Mouse (Mus musculus): ENCODE data around the gene Afmid.
"Not testable (repeated sequence)": the region's sequence is repeated elsewhere in the genome, so short reads cannot be mapped to it uniquely, and the experiment has no call there.

Afmid gene

DNA sequence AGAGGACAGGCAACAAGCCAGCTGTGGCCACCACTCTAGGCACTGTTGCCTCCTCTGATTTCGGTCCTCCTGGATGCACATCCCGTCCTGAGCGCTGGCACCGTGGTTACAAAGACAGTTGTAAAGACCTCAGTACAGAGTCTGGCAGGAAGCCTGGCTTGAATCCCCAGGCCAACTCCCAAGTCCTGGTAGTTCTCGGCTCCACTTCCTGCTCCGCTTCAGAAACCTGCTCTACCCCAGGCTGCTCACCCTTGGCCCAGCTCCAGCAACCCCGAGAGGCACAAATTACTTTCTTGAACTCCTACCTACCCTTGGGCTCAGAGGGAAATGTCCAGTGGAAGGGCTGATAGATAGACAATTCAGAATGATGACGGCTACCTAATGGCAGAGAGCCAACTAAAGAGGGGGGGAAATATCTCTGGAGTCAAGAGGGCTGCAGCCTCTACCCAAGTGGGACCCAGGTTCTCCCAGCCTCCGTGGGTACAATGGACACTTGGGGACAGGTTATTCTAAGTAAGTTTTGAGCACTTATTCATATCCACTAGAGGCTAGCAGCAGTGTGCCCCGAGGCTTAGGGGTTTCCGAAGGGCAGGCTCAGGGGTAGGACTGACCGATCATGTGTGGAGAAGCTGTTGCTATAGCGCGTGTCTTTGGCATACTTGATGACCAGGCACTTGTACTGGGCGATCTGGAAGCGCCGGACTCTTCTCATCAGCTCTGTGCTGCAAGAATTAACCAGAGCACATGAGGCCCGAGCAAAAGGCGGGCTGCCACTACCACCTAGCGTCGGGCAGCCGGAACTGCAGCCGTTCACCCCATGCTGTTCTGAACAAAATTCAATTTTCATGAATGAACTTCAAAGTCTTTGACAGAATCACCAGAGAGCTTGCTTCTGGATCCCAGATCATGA is 1.4 kb upstream of the Afmid start:
- peak; percentile 86 for DNase-seq (ENCODE audit: low spot score in 2 of 2)

- DNase-seq (ENCODE audit: low spot score in 2 of 2): no peak
These were observed 440 bp downstream of the Afmid start for GRCm38 (mm10) chr11:117826164-117826563.

GRCm38 (mm10) chr11:117826916-117827315 is 1.2 kb downstream of the Afmid start:
- no peak for DNase-seq (ENCODE audit: low spot score in 2 of 2)

- no peak for DNase-seq (ENCODE audit: low spot score in 2 of 2)
These were observed 1.7 kb downstream of the Afmid start for GRCm38 (mm10) chr11:117827386-117827785.

DNA sequence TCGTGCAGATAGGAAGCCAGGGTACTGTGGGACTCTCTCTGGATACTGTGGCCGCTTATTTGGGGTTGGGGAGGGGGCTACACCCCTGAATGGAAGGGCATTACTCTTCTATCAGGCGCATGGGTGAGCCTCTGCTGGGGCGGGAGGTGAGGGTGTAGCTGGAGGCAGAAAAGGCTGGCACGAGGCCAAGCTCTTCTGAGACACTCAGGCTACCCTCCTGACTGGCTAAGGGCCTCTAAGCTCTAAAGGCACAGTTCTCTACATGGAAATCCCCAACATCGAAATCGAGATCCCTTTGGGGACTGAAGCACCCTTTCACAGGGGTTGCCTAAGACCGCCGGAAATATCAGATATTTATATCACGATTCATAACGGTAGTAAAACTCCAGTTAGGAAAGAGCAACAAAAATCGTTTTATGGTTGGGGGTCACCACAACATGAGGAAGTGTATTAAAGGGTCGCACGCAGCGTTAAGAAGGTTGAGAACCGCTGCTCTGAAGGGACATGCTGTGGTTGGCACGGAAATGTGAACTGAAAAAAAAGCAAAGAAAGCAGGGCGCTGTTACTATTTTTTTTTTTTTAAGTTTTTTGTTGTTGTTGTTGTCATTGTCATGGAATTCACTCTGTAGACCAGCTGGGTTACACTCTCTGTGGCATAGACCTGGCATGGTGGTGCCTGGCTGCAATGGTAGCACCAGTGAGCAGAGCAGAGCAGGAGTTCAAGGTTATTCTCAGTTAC is 2.6 kb downstream of the Afmid start:
- no peak for DNase-seq (ENCODE audit: low spot score in 2 of 2)

DNA sequence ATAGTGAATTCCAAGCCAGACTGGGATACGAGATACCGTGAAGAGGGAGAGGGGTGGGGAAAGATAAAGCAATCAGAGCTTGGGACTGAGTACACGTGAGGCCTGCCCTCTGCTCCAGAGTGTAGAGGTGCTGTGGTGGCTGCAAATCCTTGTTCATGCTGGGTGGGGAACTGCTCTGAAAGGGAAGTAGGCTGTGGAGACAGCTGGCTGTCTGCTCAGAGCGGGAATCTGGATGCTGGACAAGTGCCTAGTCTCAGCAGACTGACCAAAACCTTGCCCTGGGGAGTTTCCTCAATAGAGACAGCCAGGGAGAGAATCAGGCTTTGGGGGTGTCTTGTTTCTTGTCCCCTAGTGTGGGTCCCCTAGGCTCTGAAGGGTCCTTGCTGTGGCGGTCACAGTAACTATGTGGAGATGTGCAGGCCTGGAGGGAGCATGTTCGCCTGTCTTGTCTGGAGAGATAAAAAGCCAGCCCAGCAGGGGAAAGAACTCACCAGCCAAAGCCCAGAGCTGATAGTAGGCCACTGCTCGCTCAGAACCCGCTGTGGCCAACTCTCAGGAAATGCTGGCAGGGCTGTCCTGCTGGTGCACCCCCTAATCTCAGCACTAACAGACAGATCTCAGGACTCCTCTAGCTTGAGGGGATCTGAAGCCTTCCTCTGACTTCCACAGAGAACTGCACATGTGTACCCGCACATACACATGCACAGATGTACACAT is 3.3 kb downstream of the Afmid start:
- DNase-seq (ENCODE audit: low spot score in 2 of 2): no peak

GRCm38 (mm10) chr11:117829671-117830215 is 4.0 kb downstream of the Afmid start:
- DNase-seq (ENCODE audit: low spot score in 2 of 2): no peak

DNA sequence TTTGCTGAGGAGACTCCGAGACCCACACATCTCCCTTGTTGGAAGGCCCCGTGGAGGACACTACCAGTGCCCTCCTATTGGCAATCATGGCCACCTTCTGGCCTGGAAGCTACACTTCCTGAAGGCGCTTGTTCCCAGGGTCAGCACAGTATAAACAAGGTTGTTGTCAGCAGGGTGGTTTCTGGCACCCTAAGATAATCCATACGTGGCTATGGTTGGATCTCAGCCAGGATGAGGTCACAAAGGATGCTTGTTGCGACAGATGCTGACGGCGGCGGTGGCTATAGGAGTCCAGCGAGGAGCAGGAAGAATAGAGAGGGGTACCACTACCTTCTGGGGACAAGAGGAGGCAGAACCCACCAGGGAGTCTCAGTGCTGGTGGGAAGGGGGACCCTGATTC is 4.7 kb downstream of the Afmid start:
- no peak for DNase-seq (ENCODE audit: low spot score in 2 of 2)

DNA sequence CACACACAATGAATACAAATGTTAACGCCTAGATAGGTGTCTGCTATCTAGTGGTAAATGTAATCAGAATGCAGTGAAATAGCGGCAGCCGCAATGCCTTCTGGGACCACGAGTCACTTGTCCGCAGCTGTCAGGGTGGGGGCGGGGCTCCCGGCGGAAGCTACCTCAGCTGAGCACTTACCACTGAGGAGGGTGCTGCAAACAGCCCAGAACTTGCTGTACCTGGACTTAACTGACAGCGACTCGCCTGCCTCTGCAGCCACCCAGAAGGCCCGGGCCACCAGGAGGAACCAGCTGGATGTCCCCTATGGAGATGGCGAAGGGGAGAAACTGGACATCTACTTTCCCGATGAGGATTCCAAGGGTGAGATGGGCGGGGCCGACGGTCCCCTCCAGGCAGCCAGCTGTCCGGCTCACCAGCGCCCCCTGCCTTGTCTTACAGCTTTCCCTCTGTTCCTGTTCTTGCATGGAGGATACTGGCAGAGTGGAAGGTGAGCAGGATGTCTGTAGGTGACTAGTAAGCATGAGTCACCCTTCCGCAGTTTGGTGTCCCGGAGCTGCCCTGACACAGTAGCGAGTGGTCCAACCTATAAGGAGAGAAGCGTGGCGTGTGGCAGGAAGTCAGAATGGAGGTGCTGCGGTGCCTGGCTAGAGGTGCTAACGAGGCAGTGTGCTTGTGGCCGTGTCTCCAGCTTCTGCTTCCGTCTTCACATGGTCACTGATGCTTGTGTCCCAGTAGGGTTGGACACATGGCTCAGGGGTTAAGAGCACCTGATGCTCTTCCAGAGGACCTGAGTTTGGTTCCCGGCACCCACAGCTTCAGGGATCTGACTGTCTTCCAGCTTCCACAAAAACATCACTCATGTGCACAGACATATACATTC is 6.6 kb downstream of the Afmid start:
- peak; percentile 71 to 80 for DNase-seq (ENCODE audit: low spot score in 2 of 2)

GRCm38 (mm10) chr11:117833509-117833908 is 7.8 kb downstream of the Afmid start:
- not testable (repeated sequence) for DNase-seq (ENCODE audit: low spot score in 2 of 2)

GRCm38 (mm10) chr11:117834086-117834485 is 8.4 kb downstream of the Afmid start:
- no peak for DNase-seq (ENCODE audit: low spot score in 2 of 2)

GRCm38 (mm10) chr11:117836306-117836705 is 10.6 kb downstream of the Afmid start:
- peak; percentile 65 to 73 for DNase-seq (ENCODE audit: low spot score in 2 of 2)

DNA sequence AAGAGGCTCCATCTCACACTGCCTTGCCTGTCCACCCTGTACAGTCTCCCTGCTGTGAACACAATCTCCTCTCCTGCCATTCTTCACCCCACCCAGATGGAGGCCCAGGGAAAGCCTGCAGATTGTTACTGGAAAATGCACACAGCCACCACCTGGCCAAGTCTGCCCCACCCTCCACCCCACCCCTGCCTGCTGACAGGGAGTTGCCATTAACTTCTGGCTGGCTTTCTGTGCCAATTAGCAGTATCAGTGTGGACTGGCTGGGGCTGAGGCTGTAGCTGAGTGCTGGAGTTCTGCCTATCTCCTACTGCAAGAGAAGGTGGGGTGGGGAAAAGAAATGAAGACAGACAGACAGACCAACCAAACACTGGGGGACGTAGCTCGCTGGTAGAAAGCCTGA is 12.8 kb downstream of the Afmid start:
- DNase-seq (ENCODE audit: low spot score in 2 of 2): no peak

- DNase-seq (ENCODE audit: low spot score in 2 of 2): no peak
These were observed 13.3 kb downstream of the Afmid start for GRCm38 (mm10) chr11:117839021-117839420.

DNA sequence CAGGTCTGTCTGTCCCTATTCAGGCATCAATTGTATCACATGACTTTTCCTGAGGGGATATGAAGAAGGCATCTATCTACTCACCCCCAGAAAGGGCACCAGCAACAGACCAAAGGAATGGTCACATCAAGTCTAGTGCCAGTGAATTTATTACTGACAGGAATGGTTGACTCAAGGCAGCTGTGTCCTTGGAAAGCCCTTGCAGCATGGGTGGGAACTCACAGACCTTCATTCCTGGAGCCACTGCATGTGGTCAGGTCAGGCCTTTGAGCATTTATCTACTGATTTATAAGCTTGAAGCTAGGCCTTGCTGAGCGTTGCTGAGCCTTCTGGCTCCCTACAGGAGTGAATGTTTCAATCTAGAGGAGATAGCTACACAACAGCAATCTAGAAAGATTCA is 15.2 kb downstream of the Afmid start:
- no peak for DNase-seq (ENCODE audit: low spot score in 2 of 2)

- no peak for DNase-seq (ENCODE audit: low spot score in 2 of 2)
These were observed 17.7 kb downstream of the Afmid start for GRCm38 (mm10) chr11:117843434-117843833.

- DNase-seq (ENCODE audit: low spot score in 2 of 2): no peak
These were observed 19.3 kb downstream of the Afmid start for GRCm38 (mm10) chr11:117844997-117845396.

- DNase-seq (ENCODE audit: low spot score in 2 of 2): no peak
These were observed 19.9 kb downstream of the Afmid start for GRCm38 (mm10) chr11:117845651-117846050.

DNA sequence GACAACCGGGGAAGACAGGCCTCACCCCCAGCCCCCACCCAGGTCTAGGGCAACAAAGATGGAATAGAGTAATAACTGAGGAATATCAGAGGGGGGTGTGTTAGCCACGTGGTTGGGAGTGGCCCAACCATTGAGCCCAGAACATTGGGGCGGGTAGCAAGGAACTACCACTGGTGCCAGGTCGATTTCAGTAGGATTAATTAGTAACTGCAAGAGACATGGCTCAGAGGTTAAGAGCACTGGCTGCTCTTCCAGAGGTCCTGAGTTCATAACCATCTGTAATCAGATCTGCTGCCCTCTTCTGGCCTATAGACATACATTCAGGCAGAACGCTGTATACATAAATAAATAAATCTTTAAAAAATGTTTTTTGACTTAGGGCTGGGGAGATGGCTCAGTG is 20.9 kb downstream of the Afmid start:
- no peak for DNase-seq (ENCODE audit: low spot score in 2 of 2)

- no peak for DNase-seq (ENCODE audit: low spot score in 2 of 2)
These were observed 22.0 kb downstream of the Afmid start for GRCm38 (mm10) chr11:117847593-117848215.

All from right cerebral cortex, adult 2 months (tissue).